Mouse (Mus musculus): Measurements from ENCODE around the gene Cyp46a1.

DNA sequence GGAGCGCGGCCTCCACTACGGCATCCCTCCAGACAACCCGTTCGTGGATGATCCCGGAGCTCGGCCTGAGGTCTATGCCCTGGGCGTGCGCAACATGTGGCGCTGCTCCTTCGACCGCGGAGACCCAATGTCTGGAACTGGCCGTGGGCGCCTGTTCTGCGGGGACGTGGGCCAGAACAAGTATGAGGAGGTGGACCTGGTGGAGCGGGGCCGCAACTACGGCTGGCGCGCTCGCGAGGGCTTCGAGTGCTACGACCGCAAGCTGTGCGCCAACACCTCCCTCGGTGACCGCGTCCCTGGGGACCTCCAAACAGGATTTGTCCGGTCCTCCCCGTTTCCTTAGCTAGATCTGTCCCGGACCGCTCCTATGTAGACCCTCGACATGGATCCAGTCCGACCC, 15.7 kb upstream of the Cyp46a1 start:
- TF ChIP-seq MAFK (IDR thresholded peaks at IDR 0.05; ENCODE audit: insufficient read depth, low read depth, low read length) (no peak), CHD2 (IDR thresholded peaks at IDR 0.05; ENCODE audit: low read depth, low read length) (no peak), ZNF384 (IDR thresholded peaks at IDR 0.05; ENCODE audit: low read depth, low read length) (no peak)

Data from ES-E14 (cell line).